Mouse (Mus musculus) naive thymus-derived CD4-positive, alpha-beta T cell, adult 2 months (primary cell): ENCODE measurements around the gene Dyrk1b.
"Not testable (repeated sequence)": the region's sequence is repeated elsewhere in the genome, so short reads cannot be mapped to it uniquely, and the experiment has no call there.

ENCODE experiments used
- DNase-seq: peaks from one replicate; pipeline ENCODE4 v3.0.0-alpha.2; 2011; ENCODE audit warnings: low read depth

Gene Dyrk1b

DNA sequence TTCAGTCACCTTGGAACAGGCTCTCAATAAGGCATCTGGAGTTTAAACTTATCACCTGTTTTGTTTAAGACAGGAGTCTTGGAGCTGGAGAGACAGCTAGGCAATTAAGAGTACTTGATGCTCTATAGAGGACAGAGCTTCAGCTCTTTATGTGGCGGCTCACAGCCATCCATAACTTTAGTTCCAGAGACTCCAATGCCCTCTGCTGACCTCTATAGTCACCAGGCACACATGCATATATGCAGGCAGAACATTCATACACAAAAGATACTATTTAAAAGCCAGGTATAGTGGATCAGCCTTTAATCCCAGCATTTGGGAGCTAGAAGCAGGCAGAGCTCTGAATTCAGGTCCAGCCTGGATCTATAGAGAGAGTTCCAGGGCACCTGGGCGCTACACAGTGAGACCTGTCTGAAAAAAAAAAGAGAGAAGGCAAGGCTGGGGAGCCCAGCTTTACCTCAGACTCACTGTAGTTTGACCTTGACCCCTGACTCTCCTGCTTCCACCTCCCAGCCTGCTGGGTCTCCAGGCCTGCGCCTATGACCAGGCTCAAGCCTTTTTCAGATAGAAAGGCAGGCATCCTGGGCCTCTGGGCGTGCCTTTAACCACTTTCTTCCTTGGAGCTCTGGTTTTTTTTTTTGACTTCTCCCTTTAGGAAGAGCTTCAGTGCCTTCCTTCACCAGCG, 16.3 kb downstream of the Dyrk1b start:
- no peak for DNase-seq

DNA sequence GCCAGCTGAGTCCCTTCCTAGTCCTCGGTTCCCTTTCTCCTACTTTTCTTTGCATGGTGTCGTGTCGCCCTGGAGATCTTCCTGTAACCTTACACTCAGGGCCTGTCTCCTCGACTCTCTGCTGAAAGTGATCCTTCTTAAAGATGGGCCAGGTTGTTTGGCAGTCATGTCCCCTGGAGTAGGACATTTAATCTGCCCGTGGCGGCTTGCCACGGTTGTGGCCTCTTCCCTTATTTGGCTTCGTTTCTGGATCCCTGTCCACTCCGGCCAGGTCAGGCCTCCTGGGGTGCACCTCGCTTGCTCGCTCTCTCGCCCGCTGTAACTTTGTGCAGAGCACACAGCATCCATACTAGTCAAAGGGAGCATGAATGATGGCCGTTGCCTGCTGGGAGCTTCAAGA, 17.3 kb downstream of the Dyrk1b start:
- DNase-seq = no peak

DNA sequence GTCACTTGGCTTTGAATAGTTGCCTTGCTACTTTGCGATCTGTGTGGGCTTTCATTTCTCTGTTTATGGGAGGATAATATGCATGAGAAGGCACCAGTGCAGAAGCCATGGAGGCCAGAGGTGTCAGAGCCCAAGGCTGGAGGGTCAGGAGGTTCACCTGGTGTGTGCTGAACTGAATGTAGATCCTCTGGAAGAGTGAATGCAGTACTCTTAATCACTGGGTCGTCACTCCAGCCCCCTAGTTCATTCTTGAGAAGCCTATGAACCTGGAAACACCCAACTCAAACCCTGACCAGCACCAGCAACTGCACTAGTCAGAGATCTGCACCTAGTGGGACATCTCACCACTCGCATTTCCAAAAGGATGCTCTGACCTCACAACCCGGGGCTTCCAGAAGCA, 19.8 kb downstream of the Dyrk1b start:
- no peak for DNase-seq

DNA sequence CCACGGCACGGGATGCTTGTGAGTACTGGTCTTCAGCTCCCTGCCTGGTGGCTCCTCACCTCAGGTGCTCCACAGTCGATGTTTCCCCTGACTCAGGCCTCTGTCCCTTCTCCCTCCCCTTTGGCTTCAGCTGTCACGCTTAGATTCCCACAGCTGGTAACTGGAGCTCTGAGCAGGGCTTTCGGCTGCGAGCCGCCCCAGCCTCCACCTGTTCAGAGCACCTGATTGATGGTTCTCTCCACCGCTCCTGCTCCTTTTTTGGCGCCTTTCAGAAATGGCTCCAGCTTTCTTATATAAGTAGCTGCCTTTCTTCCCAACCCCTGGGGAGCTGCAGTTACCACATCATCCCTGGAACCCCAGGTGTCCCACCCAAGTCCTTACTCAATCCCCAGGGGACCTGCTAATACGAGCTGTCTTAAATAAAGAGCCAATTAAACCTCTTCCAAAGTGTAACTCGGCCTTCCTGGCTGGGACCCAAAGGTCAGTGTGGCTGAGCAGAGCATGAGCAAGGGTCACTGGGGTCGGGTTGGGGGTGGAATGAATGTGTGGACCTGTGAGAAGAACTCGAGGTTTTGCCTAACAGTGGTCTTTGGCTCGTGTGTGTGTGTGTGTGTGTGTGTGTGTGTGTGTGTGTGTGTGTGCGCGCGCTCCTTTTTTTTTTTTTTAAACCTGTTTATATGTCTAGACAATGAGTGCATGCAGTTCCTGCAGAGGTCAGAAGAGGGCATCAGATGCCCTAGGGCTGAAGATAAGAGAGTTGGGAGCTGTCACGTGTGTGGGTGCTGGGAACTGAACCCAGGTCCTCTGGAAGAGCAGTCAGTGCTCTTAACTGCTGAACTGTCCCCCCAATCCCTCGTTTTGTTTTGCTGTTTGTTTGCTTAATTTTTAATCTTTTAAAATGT, 24.2 kb downstream of the Dyrk1b start:
- DNase-seq = no peak

DNA sequence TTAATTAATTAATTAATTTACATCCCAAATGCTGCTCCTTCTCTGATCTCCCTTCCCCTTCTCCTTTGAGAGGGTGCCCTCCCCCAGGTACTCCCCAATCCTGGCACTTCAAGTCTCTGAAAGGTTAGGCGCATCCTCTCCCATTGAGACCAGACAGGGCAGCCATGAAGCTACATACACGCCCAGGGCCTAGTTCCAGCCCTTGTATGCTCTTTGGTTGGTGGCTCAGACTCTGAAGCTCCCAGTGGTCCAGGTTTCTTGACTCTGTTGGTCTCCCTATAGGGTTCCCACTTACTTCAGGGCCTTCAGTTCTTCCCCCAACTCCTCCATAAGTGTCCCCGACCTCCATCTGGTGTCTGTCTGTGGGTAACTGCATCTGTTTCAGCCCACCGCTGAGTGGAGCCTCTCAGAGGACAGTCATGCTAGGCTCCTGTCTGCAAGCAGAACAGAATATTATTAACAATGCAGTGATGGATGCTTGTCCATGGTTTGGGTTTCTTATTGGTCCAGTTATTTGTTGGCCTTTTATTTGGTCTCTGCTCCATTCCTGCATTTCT, 26.9 kb downstream of the Dyrk1b start:
- DNase-seq = no peak

DNA sequence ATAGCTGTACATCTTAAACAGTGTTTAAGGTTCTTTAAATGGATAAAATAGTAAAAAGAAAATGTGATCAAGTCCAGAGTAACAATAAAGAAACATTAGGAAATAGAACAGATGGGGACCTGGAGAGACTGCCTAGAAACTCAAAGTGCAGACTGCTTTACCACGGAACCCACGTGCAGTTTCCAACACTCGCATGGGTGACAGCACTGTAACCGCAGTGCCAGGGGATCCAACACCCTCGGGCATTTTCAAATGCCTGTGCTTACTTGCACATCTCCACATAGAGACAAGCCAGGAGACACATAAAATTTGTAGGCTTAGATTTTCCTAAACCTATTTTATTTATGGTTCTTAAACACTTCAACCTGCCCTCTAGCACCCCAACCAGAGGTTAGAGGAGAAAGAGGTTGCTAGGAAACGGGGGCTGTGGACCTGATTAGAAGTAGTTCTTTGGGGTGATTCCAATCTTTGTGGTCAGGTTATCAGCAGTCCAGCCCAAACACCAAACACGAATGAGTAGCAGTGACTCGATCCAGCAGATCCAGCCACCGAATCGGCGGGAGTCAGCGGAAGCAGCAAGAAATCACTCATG, 29.2 kb downstream of the Dyrk1b start:
- DNase-seq = no peak

DNA sequence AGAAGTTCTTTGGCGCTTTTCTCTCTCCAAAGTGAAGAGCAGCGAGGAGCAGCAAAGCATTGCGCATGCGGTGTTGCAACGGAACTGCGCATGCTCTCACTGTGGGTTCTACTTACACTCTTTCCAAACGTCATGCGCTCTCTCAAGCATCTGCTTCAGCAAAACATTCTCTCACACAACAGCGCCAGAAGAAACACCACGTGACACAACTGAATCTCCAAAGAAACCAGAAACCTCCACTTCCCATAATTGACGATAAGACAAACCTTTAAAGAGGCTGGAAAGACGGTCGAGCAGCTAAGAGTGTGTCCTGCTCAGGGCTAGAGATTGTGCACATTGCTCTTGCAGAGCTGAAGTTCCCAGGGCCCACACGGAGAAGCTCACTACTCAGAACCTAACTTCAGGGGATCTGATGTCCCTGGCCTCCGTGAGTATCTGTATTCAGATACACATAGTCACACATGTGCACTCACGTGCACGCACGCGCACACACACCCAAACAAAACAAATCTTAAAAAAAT, 29.8 kb downstream of the Dyrk1b start:
- peak; percentile 92 for DNase-seq

DNA sequence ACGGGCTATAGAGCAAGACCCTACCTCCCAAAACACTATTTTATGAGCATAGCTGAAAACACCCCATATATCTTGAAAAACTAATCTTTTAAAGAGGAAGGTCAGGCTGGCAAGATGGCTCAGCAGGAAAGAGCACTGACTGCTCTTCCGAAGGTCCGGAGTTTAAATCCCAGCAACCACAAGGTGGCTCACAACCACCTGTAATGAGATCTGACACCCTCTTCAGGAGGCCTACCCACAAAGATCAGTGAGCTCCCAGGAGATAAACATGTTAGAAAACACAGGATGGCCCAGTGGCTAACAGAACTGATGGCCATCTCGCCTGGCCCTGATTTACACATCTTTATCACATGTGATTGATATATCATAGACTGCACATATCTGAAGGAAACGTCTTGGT, 31.5 kb downstream of the Dyrk1b start:
- DNase-seq = peak; percentile 1

DNA sequence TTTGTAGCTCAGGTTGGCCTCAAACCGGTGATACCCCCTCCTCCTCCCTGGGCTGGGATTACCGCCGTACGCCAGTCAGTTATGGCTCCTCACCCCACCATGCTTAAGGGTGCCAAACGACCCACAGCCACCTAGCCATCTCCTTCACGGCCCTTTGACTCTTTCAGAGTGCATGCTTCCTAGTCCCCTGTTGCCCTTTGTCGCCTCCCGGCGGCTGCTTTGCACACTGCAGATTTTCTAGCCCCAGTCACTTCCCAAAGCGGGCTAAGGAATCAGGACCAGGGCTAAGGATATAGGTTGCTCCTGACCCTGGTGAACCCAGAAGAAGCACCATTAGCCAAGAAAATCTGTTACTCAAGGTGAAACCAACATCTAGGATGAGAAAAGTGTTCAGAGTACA, 34.9 kb downstream of the Dyrk1b start:
- peak; percentile 75 for DNase-seq

DNA sequence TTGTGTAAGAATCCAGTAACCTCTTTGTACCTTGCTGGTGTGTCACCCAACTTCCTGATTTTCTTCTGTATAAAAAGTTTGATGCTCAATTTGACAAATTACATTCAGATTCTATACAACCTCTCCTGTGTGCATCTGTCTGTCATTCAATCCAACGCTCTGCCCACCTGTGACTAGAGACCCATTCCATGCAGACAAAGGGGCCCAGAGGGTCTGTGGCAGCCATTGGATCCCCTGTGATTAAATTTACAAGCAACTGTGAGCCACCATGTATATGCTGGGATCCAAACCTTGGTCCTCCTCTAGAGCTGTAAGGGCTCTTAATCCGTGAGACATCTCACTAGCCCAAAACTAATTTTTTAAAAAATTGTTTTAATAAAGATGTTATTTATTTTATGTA, 36.7 kb downstream of the Dyrk1b start:
- DNase-seq = not testable (repeated sequence)

DNA sequence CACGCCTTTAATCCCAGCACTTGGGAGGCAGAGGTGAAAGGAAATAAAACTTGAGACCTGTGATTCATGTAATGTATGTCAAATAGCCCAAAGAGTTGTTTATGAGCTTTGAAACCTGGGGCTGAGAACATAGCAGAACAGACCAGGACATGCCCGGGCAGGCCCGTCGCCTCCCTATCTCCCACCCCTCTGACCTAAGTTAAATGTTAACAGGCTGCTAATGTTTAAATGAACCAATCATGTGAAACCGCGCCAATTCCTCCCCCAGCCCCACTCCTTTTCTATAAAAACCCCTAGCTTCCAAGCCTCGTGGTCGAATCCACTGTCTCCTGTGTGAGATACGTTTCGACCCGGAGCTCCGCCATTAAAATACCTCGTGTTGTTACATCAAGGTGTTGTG, 38.5 kb downstream of the Dyrk1b start:
- not testable (repeated sequence) for DNase-seq

DNA sequence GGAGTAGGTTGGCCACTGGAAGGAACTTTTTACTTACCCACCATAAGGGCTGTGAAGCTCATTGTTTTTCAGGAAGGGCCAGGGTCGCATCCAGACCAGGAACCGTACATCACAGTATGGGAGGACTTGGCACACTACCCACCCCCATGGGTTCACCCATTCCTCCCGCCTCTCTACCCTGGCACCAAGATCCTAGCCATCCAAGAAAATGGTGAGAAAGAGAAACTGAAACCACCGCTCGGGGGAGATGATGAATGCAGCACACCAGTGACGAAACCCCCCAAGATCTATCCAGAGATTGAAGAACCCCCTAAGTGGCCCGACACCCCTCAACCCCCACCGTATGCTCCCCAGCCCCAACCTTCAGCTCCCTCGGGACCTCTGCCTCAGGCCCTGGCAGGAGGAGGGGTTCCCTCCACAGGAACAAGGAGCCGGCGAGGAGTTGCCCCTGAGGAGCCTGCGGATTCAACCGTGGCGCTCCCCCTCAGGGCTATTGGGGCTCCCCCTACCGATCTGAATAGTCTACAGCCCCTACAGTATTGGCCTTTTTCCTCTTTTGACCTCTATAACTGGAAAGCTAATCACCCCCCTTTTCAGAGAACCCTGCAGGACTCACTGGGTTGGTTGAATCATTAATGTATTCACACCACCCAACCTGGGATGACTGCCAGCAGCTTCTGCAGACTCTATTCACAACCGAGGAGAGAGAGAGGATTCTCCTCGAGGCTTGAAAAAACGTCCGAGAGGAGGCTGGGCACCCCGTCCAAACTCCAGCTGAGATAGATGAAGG, 39.9 kb downstream of the Dyrk1b start:
- DNase-seq = not testable (repeated sequence)

DNA sequence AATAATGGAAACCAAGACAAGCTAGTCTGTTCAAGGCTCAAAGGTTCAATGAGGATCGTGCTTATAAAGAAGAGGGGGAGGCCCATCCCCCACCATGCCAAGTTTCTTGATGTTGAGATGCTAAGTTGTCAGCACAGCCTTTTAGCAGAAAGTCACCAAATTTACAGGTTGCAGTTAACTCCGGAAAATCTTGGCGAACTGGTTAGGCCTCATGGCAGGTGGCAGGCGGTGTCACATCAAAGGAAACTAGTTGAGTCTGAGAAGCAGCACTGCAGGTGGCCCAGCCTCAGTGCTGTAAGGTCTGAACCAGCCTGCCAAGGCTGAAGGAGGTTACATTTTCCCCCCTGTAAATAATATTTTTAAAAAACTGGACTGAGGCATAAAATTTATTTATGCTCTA, 47.6 kb downstream of the Dyrk1b start:
- DNase-seq = not testable (repeated sequence)

DNA sequence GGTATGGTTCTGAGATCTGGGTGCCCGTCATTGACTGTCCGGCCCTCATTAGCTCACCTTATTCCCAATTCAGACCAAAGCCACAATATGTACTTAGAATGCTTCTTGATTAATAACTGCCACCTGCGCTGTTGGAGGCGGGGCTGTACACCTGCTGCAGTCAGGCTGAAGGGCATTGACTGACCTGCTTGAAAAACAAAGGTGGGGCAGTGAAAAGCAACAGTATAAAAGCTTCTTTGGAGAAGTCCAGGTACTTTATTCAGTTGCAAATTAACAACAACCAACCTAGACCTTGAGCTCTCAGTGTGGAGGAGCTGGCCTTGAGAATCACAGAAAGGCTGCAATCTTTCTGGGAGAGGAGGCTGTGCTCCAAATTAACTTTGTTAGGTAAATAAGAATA, 48.2 kb downstream of the Dyrk1b start:
- not testable (repeated sequence) for DNase-seq
